28 mouse cellular contexts compared by ENCODE assay signal in the genomic region with DNA sequence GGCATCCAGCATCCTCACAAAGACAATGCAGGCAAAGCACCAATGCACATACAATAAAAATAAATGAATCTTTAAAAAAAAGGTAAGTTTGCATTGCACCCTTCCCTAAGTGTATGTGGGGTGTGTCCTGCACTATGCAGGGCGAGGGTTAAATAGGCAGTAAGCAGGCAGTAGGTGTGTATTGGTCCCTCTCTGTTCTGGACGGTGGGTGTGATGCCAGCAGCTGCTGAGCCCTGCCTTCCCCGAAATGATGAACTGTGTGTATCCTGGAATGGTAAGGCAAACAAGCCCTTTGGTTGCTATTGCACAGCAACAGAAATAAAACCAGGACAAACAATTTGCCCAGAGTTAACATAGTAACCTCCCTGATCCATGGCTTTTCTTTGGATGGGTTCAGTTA.
"Had no signal": no experiment of that assay in that cellular context is flagged by ENCODE, and none has a peak within 500 bp of the region (broad histone marks: within the 10 kb centered on the region; RNA-seq: fewer than 3 reads in every experiment).

No protein-coding gene starts in this region.

- ATAC-seq: lung, postnatal 0 days; midbrain, embryonic 13.5 days; midbrain, embryonic 15.5 days; midbrain, embryonic 16.5 days had no signal

- DNase-seq: left cerebral cortex, postnatal 4 days; liver; liver, embryonic 13.5 days; lung, adult 18-20 months; lung, adult 2 months; lung, embryonic 14.5 days; lung, postnatal 10 days; lung, postnatal 14 days; lung, postnatal 4 days had no signal

- H3K27me3 ChIP-seq: limb, embryonic 12.5 days; limb, embryonic 13.5 days; limb, embryonic 15.5 days; liver, embryonic 13.5 days; liver, embryonic 15.5 days; lung, embryonic 15.5 days; megakaryocyte, embryonic 14.5 days; midbrain, embryonic 12.5 days; midbrain, embryonic 13.5 days; midbrain, embryonic 15.5 days; neural tube, embryonic 12.5 days; neural tube, embryonic 13.5 days had no signal

- H3K9me3 ChIP-seq: limb, embryonic 10.5 days; limb, embryonic 12.5 days; limb, embryonic 13.5 days; limb, embryonic 15.5 days; liver, embryonic 13.5 days; liver, embryonic 15.5 days; lung, embryonic 15.5 days; megakaryocyte, embryonic 14.5 days; midbrain, embryonic 10.5 days; midbrain, embryonic 12.5 days; midbrain, embryonic 13.5 days; midbrain, embryonic 15.5 days; neural tube, embryonic 12.5 days; neural tube, embryonic 13.5 days had no signal

- H3K36me3 ChIP-seq: limb, embryonic 10.5 days; limb, embryonic 12.5 days; limb, embryonic 13.5 days; limb, embryonic 15.5 days; liver, embryonic 13.5 days; liver, embryonic 15.5 days; lung, embryonic 15.5 days; midbrain, embryonic 12.5 days; midbrain, embryonic 13.5 days; midbrain, embryonic 15.5 days; neural tube, embryonic 12.5 days; neural tube, embryonic 13.5 days had no signal

- H3K4me1 ChIP-seq: limb, embryonic 10.5 days; limb, embryonic 12.5 days; liver, embryonic 13.5 days; liver, embryonic 15.5 days; lung, embryonic 15.5 days; midbrain, embryonic 13.5 days; neural tube, embryonic 12.5 days had no signal

- H3K4me2 ChIP-seq: limb, embryonic 12.5 days; limb, embryonic 13.5 days; limb, embryonic 15.5 days; liver, embryonic 13.5 days; liver, embryonic 15.5 days; lung, embryonic 14.5 days; lung, embryonic 15.5 days; midbrain, embryonic 12.5 days; midbrain, embryonic 13.5 days; midbrain, embryonic 15.5 days; neural tube, embryonic 12.5 days; neural tube, embryonic 13.5 days had no signal

- H3K4me3 ChIP-seq: left cerebral cortex, adult 2 months; limb, embryonic 10.5 days; limb, embryonic 12.5 days; limb, embryonic 13.5 days; limb, embryonic 15.5 days; liver, embryonic 13.5 days; liver, embryonic 15.5 days; lung, embryonic 15.5 days; megakaryocyte, embryonic 14.5 days; midbrain, embryonic 10.5 days; midbrain, embryonic 12.5 days; midbrain, embryonic 13.5 days; midbrain, embryonic 15.5 days; myocyte; neural tube, embryonic 12.5 days; neural tube, embryonic 13.5 days had no signal

- H3K9ac ChIP-seq: limb, embryonic 12.5 days; limb, embryonic 13.5 days; limb, embryonic 15.5 days; liver, embryonic 13.5 days; liver, embryonic 14.5 days; liver, embryonic 15.5 days; lung, embryonic 14.5 days; lung, embryonic 15.5 days; midbrain, embryonic 12.5 days; midbrain, embryonic 13.5 days; midbrain, embryonic 15.5 days; neural tube, embryonic 12.5 days; neural tube, embryonic 13.5 days had no signal

- H3K27ac ChIP-seq: left cerebral cortex, adult 2 months; limb, embryonic 10.5 days; limb, embryonic 12.5 days; limb, embryonic 13.5 days; limb, embryonic 15.5 days; liver, embryonic 13.5 days; liver, embryonic 14.5 days; liver, embryonic 15.5 days; lung, embryonic 15.5 days; macrophage; midbrain, embryonic 10.5 days; midbrain, embryonic 12.5 days; midbrain, embryonic 13.5 days; midbrain, embryonic 15.5 days; neural tube, embryonic 12.5 days; neural tube, embryonic 13.5 days had no signal
